Mouse (Mus musculus) MN1 (cell line): ENCODE measurements at regions not wholly inside any gene's neighbourhood (a gene's known extent, or its start where the extent isn't known, plus 50 kb on each side); places are given as distances from the start of the nearest gene placed in this dataset.

Source experiments
- DNase-seq: peaks from one replicate; pipeline ENCODE4 v3.0.0-alpha.2; 2016; ENCODE audit warnings: low spot score

GRCm38 (mm10) chr3:52543006-52543405 lies 274.9 kb downstream of the Foxo1 start:
- DNase-seq: no peak

- no peak for DNase-seq
These were observed 272.8 kb downstream of the Foxo1 start for GRCm38 (mm10) chr3:52540862-52541380.

- DNase-seq: no peak
These were observed 271.8 kb downstream of the Foxo1 start for GRCm38 (mm10) chr3:52539813-52540378.

- no peak for DNase-seq
These were observed 270.2 kb downstream of the Foxo1 start for GRCm38 (mm10) chr3:52538306-52538705.

- no peak for DNase-seq
These were observed 269.3 kb downstream of the Foxo1 start for GRCm38 (mm10) chr3:52537362-52537911.

GRCm38 (mm10) chr3:52535411-52536021 lies 267.4 kb downstream of the Foxo1 start:
- DNase-seq: no peak

GRCm38 (mm10) chr3:52534118-52534517 lies 266.0 kb downstream of the Foxo1 start:
- DNase-seq: no peak

- DNase-seq: no peak
These were observed 263.7 kb downstream of the Foxo1 start for GRCm38 (mm10) chr3:52531686-52532351.

- no peak for DNase-seq
These were observed 262.4 kb downstream of the Foxo1 start for GRCm38 (mm10) chr3:52530406-52530970.

GRCm38 (mm10) chr3:52529136-52529535 lies 261.0 kb downstream of the Foxo1 start:
- no peak for DNase-seq

- DNase-seq: no peak
These were observed 260.4 kb downstream of the Foxo1 start for GRCm38 (mm10) chr3:52528521-52528920.

- no peak for DNase-seq
These were observed 259.6 kb downstream of the Foxo1 start for GRCm38 (mm10) chr3:52527781-52528180.

- no peak for DNase-seq
These were observed 259.0 kb downstream of the Foxo1 start for GRCm38 (mm10) chr3:52527010-52527754.

- no peak for DNase-seq
These were observed 254.8 kb downstream of the Foxo1 start for GRCm38 (mm10) chr3:52522886-52523285.

GRCm38 (mm10) chr3:52520609-52520947 lies 252.4 kb downstream of the Foxo1 start:
- no peak for DNase-seq

- no peak for DNase-seq
These were observed 251.9 kb downstream of the Foxo1 start for GRCm38 (mm10) chr3:52519910-52520608.

- DNase-seq: no peak
These were observed 249.7 kb downstream of the Foxo1 start for GRCm38 (mm10) chr3:52517808-52518207.

GRCm38 (mm10) chr3:52516691-52517090 lies 248.6 kb downstream of the Foxo1 start:
- no peak for DNase-seq

GRCm38 (mm10) chr3:52512761-52513160 lies 244.6 kb downstream of the Foxo1 start:
- no peak for DNase-seq

GRCm38 (mm10) chr3:52511549-52511948 lies 243.4 kb downstream of the Foxo1 start:
- no peak for DNase-seq

- DNase-seq: no peak
These were observed 242.7 kb downstream of the Foxo1 start for GRCm38 (mm10) chr3:52510831-52511230.
